ENCODE assay signal across 8 mouse cellular contexts in genomic region chr19:32387403-32388190, GRCm38 (mm10). TPM values are rescaled to one million over a fixed set of nuclear protein-coding genes. Genes with fewer than 3 reads are reported as not detected.
DNase-seq lines count a peak whose midpoint lies in the region; ATAC-seq and TF ChIP-seq lines count a peak whose summit lies in the region.

No protein-coding gene starts in this region.

- ATAC-seq in G1E (ENCODE audit: extremely low read depth, insufficient number of reproducible peaks, low FRiP score, poor library complexity, severe bottlenecking), result no peak
- ATAC-seq in heart, postnatal 0 days (ENCODE audit: insufficient read depth, low read depth), result peak; percentile 7; the same call in 1 of the 2 replicates
- ATAC-seq in liver, postnatal 0 days, result peak; percentile 31
- ATAC-seq in neutrophil, adult 5-6 weeks (ENCODE audit: extremely low read depth, insufficient number of reproducible peaks, low FRiP score, poor library complexity, severe bottlenecking), result peak; percentile 31; the same call in 1 of the 2 replicates

- H3K4me2 ChIP-seq in heart, postnatal 0 days (ENCODE audit: low read depth, low read length), result peak overlapping the region; percentile 97
- peak overlapping the region; percentile 97 for H3K4me2 ChIP-seq in liver, postnatal 0 days (ENCODE audit: low read depth, low read length)

- H3K27ac ChIP-seq in bone marrow, adult 2 months (ENCODE audit: control insufficient read depth, insufficient read depth, low read depth, low read length, poor library complexity), result peak overlapping the region; percentile 6; the same call in 1 of the 2 replicates
- peak overlapping the region; percentile 97 for H3K27ac ChIP-seq in forebrain, embryonic 10.5 days
- H3K27ac ChIP-seq in heart, postnatal 0 days (ENCODE audit: low read depth), result peak overlapping the region; percentile 91
- H3K27ac ChIP-seq in liver, postnatal 0 days (ENCODE audit: low read depth), result peak overlapping the region; percentile 93

- under 1% methylated on average over 66 of the region's 74 CpGs for WGBS in bone marrow, adult 2 months
- WGBS in forebrain, embryonic 10.5 days, result under 1% methylated on average over 73 of the region's 74 CpGs
- WGBS in heart, postnatal 0 days, result under 1% methylated on average over 52 of the region's 74 CpGs
- WGBS in liver, postnatal 0 days (ENCODE audit: insufficient replicate concordance), result under 1% methylated on average over 45 of the region's 74 CpGs

- TF ChIP-seq EP300 in heart, postnatal 0 days (IDR thresholded peaks at IDR 0.05; ENCODE audit: low read depth), result no peak
- TF ChIP-seq EP300 in liver, postnatal 0 days (IDR thresholded peaks at IDR 0.05; ENCODE audit: low read depth), result no peak

- no peaks in the 10 kb centered on the region for H3K27me3 ChIP-seq in G1E (ENCODE audit: insufficient read depth, low read length)
- peaks cover 14% of the 10 kb centered on the region for H3K27me3 ChIP-seq in forebrain, embryonic 10.5 days (ENCODE audit: poor library complexity, severe bottlenecking)
- H3K27me3 ChIP-seq in heart, postnatal 0 days (ENCODE audit: control insufficient read depth, insufficient read depth, low read length), result no peaks in the 10 kb centered on the region
- H3K27me3 ChIP-seq in liver, postnatal 0 days (ENCODE audit: insufficient read depth, low read length), result peaks cover 13% of the 10 kb centered on the region; the same call in 1 of the 2 replicates

- H3K9me3 ChIP-seq in G1E (replicated peaks), result no peaks in the 10 kb centered on the region
- H3K9me3 ChIP-seq in forebrain, embryonic 10.5 days, result peaks cover 4% of the 10 kb centered on the region; the same call in 1 of the 2 replicates
- H3K9me3 ChIP-seq in heart, postnatal 0 days (replicated peaks; ENCODE audit: control insufficient read depth, low read length), result no peaks in the 10 kb centered on the region
- no peaks in the 10 kb centered on the region for H3K9me3 ChIP-seq in liver, postnatal 0 days (ENCODE audit: low read length)

- H3K4me3 ChIP-seq in G1E (ENCODE audit: low read depth, low read length), result peak overlapping the region; percentile 86
- peak overlapping the region; percentile 66 for H3K4me3 ChIP-seq in bone marrow, adult 2 months (replicated peaks; ENCODE audit: control insufficient read depth, low read depth, low read length)
- H3K4me3 ChIP-seq in forebrain, embryonic 10.5 days, result peak overlapping the region; percentile 80
- H3K4me3 ChIP-seq in heart, postnatal 0 days (ENCODE audit: low read depth, low read length), result peak overlapping the region; percentile 85
- H3K4me3 ChIP-seq in liver, postnatal 0 days (ENCODE audit: low read depth, low read length), result peak overlapping the region; percentile 82

- TF ChIP-seq CTCF in G1E (IDR thresholded peaks at IDR 0.05; ENCODE audit: low read depth, low read length), result no peak
- TF ChIP-seq CTCF in bone marrow, adult 2 months (IDR thresholded peaks at IDR 0.05; ENCODE audit: control insufficient read depth, insufficient read depth, low read length), result no peak
- TF ChIP-seq CTCF in heart, postnatal 0 days (IDR thresholded peaks at IDR 0.05; ENCODE audit: low read depth), result peak; percentile 27
- peak; percentile 39 for TF ChIP-seq CTCF in liver, postnatal 0 days (IDR thresholded peaks at IDR 0.05; ENCODE audit: low read depth)

- peaks cover 52% of the 10 kb centered on the region for H3K4me1 ChIP-seq in G1E (ENCODE audit: insufficient read depth, low read depth, low read length)
- no peaks in the 10 kb centered on the region; the same call in none of the 2 replicates for H3K4me1 ChIP-seq in bone marrow, adult 2 months (ENCODE audit: control insufficient read depth, insufficient read depth, low read length)
- H3K4me1 ChIP-seq in forebrain, embryonic 10.5 days, result peaks cover 31% of the 10 kb centered on the region
- peaks cover 6% of the 10 kb centered on the region for H3K4me1 ChIP-seq in heart, postnatal 0 days (ENCODE audit: control insufficient read depth, insufficient read depth)
- H3K4me1 ChIP-seq in liver, postnatal 0 days (ENCODE audit: insufficient read depth), result peaks cover 19% of the 10 kb centered on the region

- peak; percentile 43 for DNase-seq in G1E (ENCODE audit: low spot score)
- peak; percentile 40 for DNase-seq in forebrain, embryonic 10.5 days (ENCODE audit: extremely low spot score, low spot score)
- DNase-seq in heart, postnatal 0 days (ENCODE audit: low spot score), result peak; percentile 12
- peak; percentile 64 for DNase-seq in kidney, postnatal 14 days
- DNase-seq in liver, postnatal 0 days, result peak; percentile 46
- peak; percentile 44 for DNase-seq in urinary bladder, postnatal 14 days (ENCODE audit: low spot score)

- no peak; the same call in 1 of the 2 replicates for TF ChIP-seq POLR2A in bone marrow, adult 2 months (IDR thresholded peaks at IDR 0.05; ENCODE audit: borderline replicate concordance, control insufficient read depth, low read depth, low read length)

- H3K36me3 ChIP-seq in G1E (replicated peaks), result peaks cover 20% of the 10 kb centered on the region
- peaks cover 9% of the 10 kb centered on the region for H3K36me3 ChIP-seq in forebrain, embryonic 10.5 days (replicated peaks)
- H3K36me3 ChIP-seq in heart, postnatal 0 days (replicated peaks; ENCODE audit: control insufficient read depth, insufficient read depth, low read length), result no peaks in the 10 kb centered on the region
- no peaks in the 10 kb centered on the region for H3K36me3 ChIP-seq in liver, postnatal 0 days (replicated peaks; ENCODE audit: insufficient read depth, low read length)

- H3K9ac ChIP-seq in heart, postnatal 0 days (replicated peaks; ENCODE audit: low read depth, low read length), result peak overlapping the region; percentile 80
- H3K9ac ChIP-seq in liver, postnatal 0 days (replicated peaks), result peak overlapping the region; percentile 79

RNA-seq across cellular contexts. Expression of gene Sgms1, which starts 1.9 kb away (rescaled TPM):
- 91.0 and 104 TPM in 2 replicates for total RNA-seq in G1E (2014; fragmentation: Nextera tagmentation)
- total RNA-seq in G1E (2017), result 51.1 and 61.2 TPM in 2 replicates
- polyA plus RNA-seq in G1E (2012), result 14.1 and 14.5 TPM in 2 replicates
- 19.7 and 21.4 TPM in 2 replicates for polyA plus RNA-seq in bone marrow, adult 2 months (2011; ENCODE audit: insufficient read depth, insufficient read length, low replicate concordance, missing spikeins)
- 14.1 and 15.1 TPM in 2 replicates for polyA plus RNA-seq in forebrain, embryonic 10.5 days (2016; fragmentation: Nextera tagmentation; extraction: Ambion mirVana)
- total RNA-seq in heart, postnatal 0 days (2014; rRNA removed; ENCODE audit: low replicate concordance), result 52.0 and 78.8 TPM in 2 replicates
- 29.4 and 31.1 TPM in 2 replicates for polyA plus RNA-seq in heart, postnatal 0 days (2015; fragmentation: Nextera tagmentation; extraction: Ambion mirVana)
- 16.0 and 17.4 TPM in 2 replicates for polyA plus RNA-seq in liver, postnatal 0 days (2015; fragmentation: Nextera tagmentation; extraction: Ambion mirVana)
- total RNA-seq in neutrophil, adult 5-6 weeks (2017), result 194 and 198 TPM in 2 replicates

Comparison
In these comparisons a context has a peak if more than half of its experiments do, and no peak if none do; other contexts are left out.
1. DNase-seq: peak in every context shown above with its lines; median percentile 64 in kidney, postnatal 14 days; 46 in liver, postnatal 0 days; 44 in urinary bladder, postnatal 14 days; 43 in G1E; 40 in forebrain, embryonic 10.5 days; 12 in heart, postnatal 0 days.
2. CTCF ChIP-seq: peak in heart, postnatal 0 days (single experiment) and liver, postnatal 0 days (single experiment); none in G1E (single experiment) and bone marrow, adult 2 months (single experiment).
3. H3K27ac ChIP-seq: peak in every context shown above with its lines; median percentile 97 in forebrain, embryonic 10.5 days; 93 in liver, postnatal 0 days; 91 in heart, postnatal 0 days; 6 in bone marrow, adult 2 months.
4. Peak in every context shown above with its lines, with median percentiles within 50 percentile points of each other: H3K4me3 ChIP-seq.